Mouse (Mus musculus): ENCODE results near the gene Gja8. TPM values are rescaled to one million over a fixed set of nuclear protein-coding genes. Genes with fewer than 3 reads are reported as not detected.

Gene Gja8
- polyA plus RNA-seq (2015; fragmentation: Nextera tagmentation; extraction: Ambion mirVana): 0.03 TPM in 2 replicates

GRCm38 (mm10) chr3:96925920-96926319 is at the start of gene Gja8:
Gja8 (minus strand) TSS chr3:96926020.
- no peaks in the 10 kb centered on the region for H3K4me1 ChIP-seq
- no peak within 1 kb of the TSS for H3K9ac ChIP-seq (replicated peaks)
- H3K27ac ChIP-seq (replicated peaks): no peak within 1 kb of the TSS
- H3K27me3 ChIP-seq: no peaks in the 10 kb centered on the region
- no peak within 1 kb of the TSS for H3K4me3 ChIP-seq
- WGBS: 65% methylated on average over 6 of the region's 6 CpGs
- no peaks in the 10 kb centered on the region for H3K36me3 ChIP-seq
- no peak for ATAC-seq (replicated peaks)
- no peak within 1 kb of the TSS for H3K4me2 ChIP-seq (replicated peaks)
- no peaks in the 10 kb centered on the region for H3K9me3 ChIP-seq

GRCm38 (mm10) chr3:96974467-96974866 is 48.6 kb upstream of the Gja8 start:
- 85% methylated on average over 7 of the region's 7 CpGs for WGBS
- Histone ChIP-seq H3K4me3 (no peak overlapping the region), H3K9me3 (no peaks in the 10 kb centered on the region), H3K9ac (replicated peaks) (no peak overlapping the region), H3K27ac (replicated peaks) (no peak overlapping the region), H3K4me2 (replicated peaks) (no peak overlapping the region), H3K36me3 (no peaks in the 10 kb centered on the region), H3K27me3 (no peaks in the 10 kb centered on the region), H3K4me1 (no peaks in the 10 kb centered on the region)
- ATAC-seq (replicated peaks): no peak

- Histone ChIP-seq H3K4me2 (replicated peaks) (no peak overlapping the region), H3K27me3 (no peaks in the 10 kb centered on the region), H3K9ac (replicated peaks) (no peak overlapping the region), H3K36me3 (no peaks in the 10 kb centered on the region), H3K27ac (replicated peaks) (no peak overlapping the region), H3K9me3 (no peaks in the 10 kb centered on the region), H3K4me1 (no peaks in the 10 kb centered on the region), H3K4me3 (no peak overlapping the region)
- WGBS: 80% methylated on average over 7 of the region's 7 CpGs
- no peak for ATAC-seq (replicated peaks)
Observed at GRCm38 (mm10) chr3:96970986-96971385, 45.2 kb upstream of the Gja8 start.

GRCm38 (mm10) chr3:96963088-96964034 is 37.5 kb upstream of the Gja8 start:
- Histone ChIP-seq H3K4me3 (no peak overlapping the region), H3K27me3 (no peaks in the 10 kb centered on the region), H3K4me2 (replicated peaks) (no peak overlapping the region), H3K9ac (replicated peaks) (no peak overlapping the region), H3K9me3 (no peaks in the 10 kb centered on the region), H3K4me1 (no peaks in the 10 kb centered on the region), H3K27ac (replicated peaks) (0 out of 2 replicates have a peak overlapping the region, but pooled peaks have one; percentile 9), H3K36me3 (no peaks in the 10 kb centered on the region)
- 51% methylated on average over 12 of the region's 12 CpGs for WGBS
- ATAC-seq (replicated peaks): peak; percentile 55; the same call in 1 of the 2 replicates

- ATAC-seq (replicated peaks): no peak
- 59% methylated on average over 8 of the region's 8 CpGs for WGBS
- no peaks in the 10 kb centered on the region for H3K27me3 ChIP-seq
- no peak overlapping the region for H3K9ac ChIP-seq (replicated peaks)
- H3K4me1 ChIP-seq: no peaks in the 10 kb centered on the region
- no peaks in the 10 kb centered on the region for H3K9me3 ChIP-seq
- no peak overlapping the region for H3K4me2 ChIP-seq (replicated peaks)
- H3K27ac ChIP-seq (replicated peaks): no peak overlapping the region
- no peaks in the 10 kb centered on the region for H3K36me3 ChIP-seq
- H3K4me3 ChIP-seq: no peak overlapping the region
Observed at GRCm38 (mm10) chr3:96960597-96960996, 34.8 kb upstream of the Gja8 start.

- no peaks in the 10 kb centered on the region for H3K27me3 ChIP-seq
- H3K9ac ChIP-seq (replicated peaks): no peak overlapping the region
- H3K4me2 ChIP-seq (replicated peaks): no peak overlapping the region
- H3K4me3 ChIP-seq: no peak overlapping the region
- no peak overlapping the region for H3K27ac ChIP-seq (replicated peaks)
- ATAC-seq (replicated peaks): no peak
- H3K9me3 ChIP-seq: no peaks in the 10 kb centered on the region
- no peaks in the 10 kb centered on the region for H3K36me3 ChIP-seq
- H3K4me1 ChIP-seq: no peaks in the 10 kb centered on the region
- WGBS: 54% methylated on average over 14 of the region's 14 CpGs
Observed at GRCm38 (mm10) chr3:96953489-96954233, 27.8 kb upstream of the Gja8 start.

GRCm38 (mm10) chr3:96942706-96943105 is 16.9 kb upstream of the Gja8 start:
- no peak overlapping the region for H3K9ac ChIP-seq (replicated peaks)
- ATAC-seq (replicated peaks): no peak

GRCm38 (mm10) chr3:96938738-96939137 is 12.9 kb upstream of the Gja8 start:
- H3K27ac ChIP-seq (replicated peaks): no peak overlapping the region
- H3K9ac ChIP-seq (replicated peaks): no peak overlapping the region; the same call in 1 of the 2 replicates
- H3K36me3 ChIP-seq: no peaks in the 10 kb centered on the region
- 11% methylated on average over 11 of the region's 11 CpGs for WGBS
- ATAC-seq (replicated peaks): peak; percentile 86
- peak overlapping the region; percentile 29 for H3K4me3 ChIP-seq
- H3K9me3 ChIP-seq: no peaks in the 10 kb centered on the region
- H3K27me3 ChIP-seq: no peaks in the 10 kb centered on the region
- peak overlapping the region; percentile 38 for H3K4me2 ChIP-seq (replicated peaks)
- peaks cover 17% of the 10 kb centered on the region for H3K4me1 ChIP-seq

More at GRCm38 (mm10) chr3:96942706-96943105, 16.9 kb upstream of the Gja8 start:
- Histone ChIP-seq H3K27ac (replicated peaks) (no peak overlapping the region), H3K4me1 (peaks cover 11% of the 10 kb centered on the region), H3K4me3 (no peak overlapping the region), H3K36me3 (no peaks in the 10 kb centered on the region), H3K9me3 (no peaks in the 10 kb centered on the region), H3K27me3 (no peaks in the 10 kb centered on the region), H3K4me2 (replicated peaks) (no peak overlapping the region)
- WGBS: 88% methylated on average over 2 of the region's 2 CpGs

GRCm38 (mm10) chr3:96937606-96938005 is 11.8 kb upstream of the Gja8 start:
- no peak overlapping the region for H3K4me2 ChIP-seq (replicated peaks)
- H3K36me3 ChIP-seq: no peaks in the 10 kb centered on the region
- peaks cover 17% of the 10 kb centered on the region for H3K4me1 ChIP-seq
- H3K9ac ChIP-seq (replicated peaks): no peak overlapping the region
- H3K27ac ChIP-seq (replicated peaks): no peak overlapping the region
- peak; percentile 62 for ATAC-seq (replicated peaks)
- WGBS: 14% methylated on average over 5 of the region's 5 CpGs
- no peak overlapping the region for H3K4me3 ChIP-seq
- H3K9me3 ChIP-seq: no peaks in the 10 kb centered on the region
- H3K27me3 ChIP-seq: no peaks in the 10 kb centered on the region

GRCm38 (mm10) chr3:96936241-96936640 is 10.4 kb upstream of the Gja8 start:
- no peak overlapping the region for H3K27ac ChIP-seq (replicated peaks)
- no peak overlapping the region for H3K4me2 ChIP-seq (replicated peaks)
- no peaks in the 10 kb centered on the region for H3K9me3 ChIP-seq
- 9% methylated on average over 6 of the region's 6 CpGs for WGBS
- no peak for ATAC-seq (replicated peaks)
- H3K4me3 ChIP-seq: no peak overlapping the region
- no peaks in the 10 kb centered on the region for H3K36me3 ChIP-seq
- H3K27me3 ChIP-seq: no peaks in the 10 kb centered on the region
- H3K4me1 ChIP-seq: peaks cover 20% of the 10 kb centered on the region
- H3K9ac ChIP-seq (replicated peaks): no peak overlapping the region

GRCm38 (mm10) chr3:96931261-96931681 is 5.5 kb upstream of the Gja8 start:
- 0 out of 2 replicates have a peak, but pooled peaks have one; percentile 41 for ATAC-seq (replicated peaks)
- H3K4me1 ChIP-seq: peaks cover 7% of the 10 kb centered on the region
- no peak overlapping the region for H3K9ac ChIP-seq (replicated peaks)
- H3K36me3 ChIP-seq: no peaks in the 10 kb centered on the region
- H3K4me3 ChIP-seq: no peak overlapping the region
- WGBS: 4% methylated on average over 5 of the region's 5 CpGs
- no peaks in the 10 kb centered on the region for H3K27me3 ChIP-seq
- H3K27ac ChIP-seq (replicated peaks): no peak overlapping the region
- no peak overlapping the region for H3K4me2 ChIP-seq (replicated peaks)
- no peaks in the 10 kb centered on the region for H3K9me3 ChIP-seq

- Histone ChIP-seq H3K4me3 (no peak overlapping the region), H3K9ac (replicated peaks) (no peak overlapping the region), H3K4me2 (replicated peaks) (no peak overlapping the region), H3K36me3 (no peaks in the 10 kb centered on the region), H3K27me3 (no peaks in the 10 kb centered on the region), H3K9me3 (no peaks in the 10 kb centered on the region), H3K4me1 (no peaks in the 10 kb centered on the region), H3K27ac (replicated peaks) (no peak overlapping the region)
- no peak for ATAC-seq (replicated peaks)
- WGBS: 82% methylated on average over 4 of the region's 4 CpGs
Observed at GRCm38 (mm10) chr3:96924631-96925030, 1.2 kb downstream of the Gja8 start.
